In genomic region chr3:60437678-60438232, GRCm38 (mm10) we compare ENCODE assay signal across 9 mouse cellular contexts. TPM values are rescaled to one million over a fixed set of nuclear protein-coding genes. Genes with fewer than 3 reads are reported as not detected.
DNase-seq lines count a peak whose midpoint lies in the region; ATAC-seq lines count a peak whose summit lies in the region.
"Had no signal": no experiment of that assay in that cellular context is flagged by ENCODE, and none has a peak within 500 bp of the region (broad histone marks: within the 10 kb centered on the region; RNA-seq: fewer than 3 reads in every experiment).

No protein-coding gene starts in this region.

- 49% methylated on average over 1 of the region's 1 CpGs for WGBS in kidney, embryonic 16.5 days
- 0% methylated on average over 1 of the region's 1 CpGs for WGBS in macrophage (ENCODE audit: missing documents)

- no peak overlapping the region for H3K4me2 ChIP-seq in kidney, embryonic 16.5 days (replicated peaks; ENCODE audit: low read depth, low read length)
- H3K4me2 ChIP-seq: limb, embryonic 15.5 days had no signal

- no peaks in the 10 kb centered on the region for H3K79me2 ChIP-seq in macrophage (ENCODE audit: inconsistent target)

- intact Hi-C loops in heart, postnatal 10 days (cut with DNase I): no loop called here

- no peaks in the 10 kb centered on the region for H3K27me3 ChIP-seq in kidney, embryonic 16.5 days (ENCODE audit: insufficient read depth, low read length)
- H3K27me3 ChIP-seq: limb, embryonic 15.5 days had no signal

- H3K9ac ChIP-seq in kidney, embryonic 16.5 days (replicated peaks; ENCODE audit: low read length): no peak overlapping the region
- H3K9ac ChIP-seq: limb, embryonic 15.5 days had no signal

- H3K9me3 ChIP-seq in kidney, embryonic 16.5 days (ENCODE audit: low read length): no peaks in the 10 kb centered on the region
- H3K9me3 ChIP-seq: limb, embryonic 15.5 days had no signal

- peaks cover 4% of the 10 kb centered on the region; the same call in 1 of the 2 replicates for H3K4me1 ChIP-seq in kidney, embryonic 16.5 days (ENCODE audit: insufficient read depth, low read length)
- H3K4me1 ChIP-seq: limb, embryonic 15.5 days had no signal

- H3K27ac ChIP-seq in kidney, embryonic 16.5 days (ENCODE audit: low read length): no peak overlapping the region; the same call in 1 of the 2 replicates
- H3K27ac ChIP-seq in macrophage: peak overlapping the region; percentile 88
- H3K27ac ChIP-seq: limb, embryonic 15.5 days had no signal

- peak; percentile 36 for DNase-seq in kidney, adult 11 months
- DNase-seq in adrenal gland, postnatal 10 days: peak; percentile 88
- DNase-seq in heart, postnatal 10 days: peak; percentile 66 to 71
- no peak for DNase-seq in thymus, postnatal 4 days
- no peak for DNase-seq in frontal cortex, postnatal 25 days (ENCODE audit: low spot score in 2 of 2)
- DNase-seq in spleen, postnatal 4 days (ENCODE audit: low spot score in 2 of 2): no peak

- ATAC-seq in kidney, embryonic 16.5 days (ENCODE audit: low FRiP score, low TSS enrichment): no peak

- H3K36me3 ChIP-seq in kidney, embryonic 16.5 days (ENCODE audit: insufficient read depth, low read length): no peaks in the 10 kb centered on the region
- H3K36me3 ChIP-seq in macrophage (ENCODE audit: inconsistent target): no peaks in the 10 kb centered on the region
- H3K36me3 ChIP-seq: limb, embryonic 15.5 days had no signal

- H3K4me3 ChIP-seq in kidney, embryonic 16.5 days (ENCODE audit: low read length): no peak overlapping the region
- no peak overlapping the region for H3K4me3 ChIP-seq in macrophage (ENCODE audit: inconsistent target)
- H3K4me3 ChIP-seq: limb, embryonic 15.5 days had no signal

RNA-seq across cellular contexts. Expression of gene Mbnl1, which starts 34.9 kb away (rescaled TPM):
- polyA plus RNA-seq in kidney, embryonic 16.5 days (2015; fragmentation: Nextera tagmentation; extraction: Ambion mirVana): 83.6 and 88.5 TPM in 2 replicates
- 100 to 1,000 TPM; 284 to 333 TPM for total RNA-seq in adrenal gland, postnatal 10 days (2021)
- 100 to 1,000 TPM; 185 to 187 TPM for total RNA-seq in heart, postnatal 10 days (2021)
- total RNA-seq in macrophage (2018; cell fraction: chromatin; rRNA removed): 1,000 to 10,000 TPM in 15 of 26 experiments, 100 to 1,000 TPM in 10, 10 to 100 TPM in 1; 83.6 to 1,534 (median 1,127) TPM
- 100 to 1,000 TPM; 334 to 648 (median 462) TPM for total RNA-seq in macrophage (2018; cell fraction: cytosol; rRNA removed)
- 1,000 to 10,000 TPM in 11 of 26 experiments, 100 to 1,000 TPM in 15; 271 to 1,882 (median 927) TPM for total RNA-seq in macrophage (2018; cell fraction: nucleus; rRNA removed)
- 311 to 412 TPM (median 370 TPM) in 3 replicates for polyA plus RNA-seq in macrophage (2018)

Comparison
In these comparisons a context has a peak if more than half of its experiments do, and no peak if none do; other contexts are left out.
1. DNase-seq: peak in kidney, adult 11 months (single experiment), adrenal gland, postnatal 10 days (single experiment) and heart, postnatal 10 days (2 of 2); none in thymus, postnatal 4 days (single experiment), frontal cortex, postnatal 25 days (0 of 2) and spleen, postnatal 4 days (0 of 2).